Mouse (Mus musculus) bone marrow macrophage, adult 2 months (primary cell): ENCODE results near the gene Wdr20. TPM values are rescaled to one million over a fixed set of nuclear protein-coding genes. Genes with fewer than 3 reads are reported as not detected.

Experiments
- H3K27ac ChIP-seq: 2 replicates; pipeline ENCODE4 v1.5.1; 2012; ENCODE audit warnings: low read depth, low read length; ENCODE audit not compliant: insufficient read depth
- H3K4me1 ChIP-seq: 2 replicates; pipeline ENCODE4 v1.6.1; 2012; ENCODE audit warnings: low read length; ENCODE audit not compliant: control insufficient read depth, insufficient read depth
- H3K4me3 ChIP-seq: 2 replicates; pipeline ENCODE4 v1.5.1; 2012; ENCODE audit warnings: mild to moderate bottlenecking, low read length, moderate library complexity; ENCODE audit not compliant: insufficient read depth
- CTCF ChIP-seq: IDR thresholded peaks from 2 replicates; pipeline ENCODE4 v1.5.1; 2012; ENCODE audit warnings: low read depth, mild to moderate bottlenecking, low read length, moderate library complexity
- POLR2A ChIP-seq: IDR thresholded peaks from 2 replicates; pipeline ENCODE4 v1.6.1; 2012; ENCODE audit warnings: mild to moderate bottlenecking, low read depth, low read length, borderline replicate concordance
- polyA plus RNA-seq: library from polyadenylated mRNA; stranded (reverse); fragments of >200 nt; gene quantifications from 2 replicates; pipeline ENCODE4 v1.2.4, GENCODE M21; 2012; ENCODE audit not compliant: missing spikeins, insufficient read depth, insufficient read length

Wdr20 gene
- polyA plus RNA-seq, 1 experiment, result 33.7 TPM

DNA sequence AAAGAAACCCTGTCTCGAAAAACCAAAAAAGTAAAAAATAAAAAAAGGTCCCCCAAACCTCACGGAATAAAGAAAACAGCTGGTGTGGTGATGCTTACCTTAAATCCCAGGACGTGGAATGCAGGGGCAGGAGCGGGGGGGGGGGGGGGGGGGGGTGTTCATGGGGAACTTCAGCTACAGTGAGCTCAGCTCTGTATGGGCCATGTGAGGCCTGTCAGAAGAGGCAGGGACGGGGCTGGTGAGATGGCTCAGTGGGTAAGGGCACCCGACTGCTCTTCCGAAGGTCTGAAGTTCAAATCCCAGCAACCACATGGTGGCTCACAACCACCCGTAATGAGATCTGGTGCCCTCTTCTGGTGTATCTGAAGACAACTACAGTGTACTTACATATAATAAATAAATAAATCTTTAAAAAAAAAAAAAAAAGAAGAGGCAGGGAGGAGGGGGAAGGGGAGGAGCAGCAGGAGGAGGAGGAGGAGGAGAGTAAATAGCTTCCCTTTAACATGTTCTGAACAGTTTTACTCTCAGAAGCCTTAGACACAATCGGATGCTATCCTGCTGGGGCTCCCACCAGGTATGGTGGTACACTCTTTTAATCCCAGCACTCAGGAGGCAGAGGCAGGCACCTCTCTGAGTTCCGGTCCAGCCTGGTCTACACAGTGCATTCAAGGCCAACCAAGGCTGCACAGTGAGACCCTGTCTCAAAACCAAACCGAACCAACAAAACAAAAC, 92.7 kb downstream of the Wdr20 start:
- TF ChIP-seq POLR2A (no peak), CTCF (no peak)
- Histone ChIP-seq H3K4me1 (no peaks in the 10 kb centered on the region), H3K27ac (no peak overlapping the region), H3K4me3 (no peak overlapping the region)

DNA sequence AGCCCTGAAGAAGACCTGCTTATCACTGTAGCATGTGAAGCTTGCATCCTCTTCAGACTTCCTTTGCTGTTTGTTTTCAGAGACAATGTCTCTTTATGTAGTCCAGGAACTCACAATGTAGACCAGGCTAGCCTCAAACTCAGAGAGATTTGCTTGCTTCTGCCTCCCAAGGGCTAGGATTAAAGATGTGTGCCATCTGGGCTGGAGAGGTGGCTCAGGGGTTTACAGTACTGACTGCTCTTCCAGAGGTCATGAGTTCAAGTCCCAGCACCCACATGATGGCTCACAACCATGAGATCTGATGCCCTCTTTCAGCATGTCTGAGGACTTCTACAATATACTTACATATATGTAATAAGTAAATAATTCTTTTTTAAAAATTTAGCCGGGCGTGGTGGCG, 97.4 kb downstream of the Wdr20 start:
- no peak overlapping the region for H3K27ac ChIP-seq
- H3K4me1 ChIP-seq, result peaks cover 7% of the 10 kb centered on the region
- TF ChIP-seq CTCF, result no peak
- TF ChIP-seq POLR2A, result no peak
- no peak overlapping the region for H3K4me3 ChIP-seq

DNA sequence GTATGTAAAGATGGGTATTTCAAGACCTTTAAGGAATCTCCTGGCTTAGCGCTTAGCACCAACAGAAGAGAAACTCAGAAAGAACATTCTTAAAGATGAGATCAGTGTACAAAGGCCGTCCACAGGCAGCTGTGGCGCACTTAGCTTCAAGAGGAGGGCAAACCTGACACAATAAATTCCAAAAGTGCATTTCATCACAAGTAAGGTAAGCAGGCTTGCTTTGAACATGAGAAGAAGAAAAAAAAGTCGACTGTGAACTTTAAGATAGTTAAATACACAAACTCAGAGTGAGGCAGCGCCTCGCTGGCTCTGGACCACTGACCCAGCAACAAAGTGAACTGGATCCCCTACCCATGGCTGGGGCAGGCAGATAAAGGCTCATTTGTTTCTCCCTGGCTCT, 99.0 kb downstream of the Wdr20 start:
- Histone ChIP-seq H3K4me1 (peaks cover 11% of the 10 kb centered on the region), H3K27ac (no peak overlapping the region), H3K4me3 (no peak overlapping the region)
- TF ChIP-seq CTCF, result no peak
- no peak for TF ChIP-seq POLR2A

DNA sequence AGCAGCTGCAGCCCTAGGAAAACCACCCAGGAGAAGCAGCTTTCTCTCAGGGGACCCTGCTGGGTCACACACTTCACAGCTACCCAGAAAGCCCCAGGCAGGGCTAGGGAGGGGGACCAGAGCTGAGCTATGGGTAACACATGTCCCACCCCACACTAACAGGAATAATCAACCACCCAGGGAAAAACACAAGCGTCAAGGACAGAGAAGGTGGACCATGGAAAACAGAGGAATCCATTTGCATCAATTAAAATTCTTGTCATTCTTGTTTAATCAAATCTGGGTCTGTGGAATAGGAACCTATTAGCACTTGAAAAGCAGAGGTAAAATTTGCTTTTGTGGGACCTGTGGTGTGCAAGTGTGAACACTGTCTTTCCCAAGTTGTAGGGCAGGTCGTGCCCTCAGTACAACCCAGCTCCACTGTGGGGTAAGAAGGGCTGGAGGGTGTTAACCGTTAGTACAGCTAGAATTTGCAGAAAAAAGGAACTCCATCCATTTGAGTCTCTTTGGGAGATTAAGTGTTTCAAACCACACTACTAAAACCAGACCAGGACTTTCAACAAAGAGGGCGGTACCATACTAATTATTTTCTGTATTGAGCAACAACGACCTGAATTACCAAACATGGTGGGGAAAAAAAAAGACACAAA, 99.6 kb downstream of the Wdr20 start:
- Histone ChIP-seq H3K4me3 (no peak overlapping the region), H3K27ac (no peak overlapping the region), H3K4me1 (peaks cover 14% of the 10 kb centered on the region)
- TF ChIP-seq CTCF (no peak), POLR2A (no peak)

DNA sequence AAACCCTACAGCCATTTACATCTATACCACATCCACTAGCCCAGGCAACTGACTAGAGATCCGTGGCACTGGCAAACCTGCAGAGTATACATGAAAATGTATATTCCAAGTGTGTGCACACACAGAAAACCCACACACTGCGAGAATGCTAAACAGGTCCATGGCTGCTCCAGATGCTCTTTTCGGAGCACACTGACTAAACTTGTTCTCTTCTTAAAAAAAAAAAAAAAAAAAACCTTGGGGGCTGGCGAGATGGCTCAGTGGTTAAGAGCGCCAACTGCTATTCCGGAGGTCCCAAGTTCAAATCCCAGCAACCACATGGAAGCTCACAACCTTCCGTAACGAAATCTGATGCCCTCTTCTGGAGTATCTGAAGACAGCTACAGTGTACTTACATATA, 100.1 kb downstream of the Wdr20 start:
- no peak overlapping the region for H3K4me3 ChIP-seq
- no peak for TF ChIP-seq CTCF
- TF ChIP-seq POLR2A, result no peak
- peaks cover 19% of the 10 kb centered on the region for H3K4me1 ChIP-seq
- no peak overlapping the region for H3K27ac ChIP-seq

DNA sequence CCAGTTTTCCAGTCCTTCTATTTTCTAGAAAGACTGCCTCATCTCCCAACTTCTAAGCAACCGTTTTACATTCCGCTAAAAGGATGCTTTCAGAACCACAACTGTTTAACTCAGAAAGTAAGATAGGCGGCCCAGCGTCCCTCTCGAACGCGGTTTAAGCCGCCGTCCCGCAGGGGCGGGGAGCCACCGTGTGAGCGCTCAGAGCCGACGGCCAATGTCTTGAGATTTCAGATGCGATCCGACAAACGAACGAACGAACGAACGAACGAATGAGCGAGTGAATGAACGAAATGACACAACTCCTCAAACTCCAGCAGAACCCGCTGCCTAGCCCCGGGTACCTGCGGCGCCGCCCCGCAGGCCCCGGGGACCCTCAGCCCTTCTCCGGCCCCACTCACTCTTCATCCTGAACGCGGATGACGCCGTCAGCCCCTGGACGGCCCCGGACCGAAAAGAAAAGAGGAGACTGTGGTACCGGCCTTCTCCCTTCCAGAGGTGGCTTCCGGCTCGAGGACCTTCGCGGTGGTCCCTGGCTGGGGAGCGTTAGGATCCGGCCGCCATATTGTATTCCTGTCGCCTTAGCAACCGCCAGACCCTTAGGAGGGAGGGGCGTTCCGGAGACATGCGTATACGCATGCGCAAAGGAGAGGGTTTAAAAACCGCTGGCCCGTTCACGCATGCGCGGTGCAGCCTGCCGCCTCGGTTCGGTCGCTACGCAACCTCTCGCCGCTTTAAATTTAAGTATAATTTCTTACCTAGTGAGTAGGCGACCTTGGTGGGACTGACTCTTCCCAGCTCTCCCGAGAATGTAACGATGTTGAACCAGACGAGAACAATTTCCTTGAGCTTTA, 102.8 kb downstream of the Wdr20 start, which contains the start of gene Mok:
Gene Mok (minus strand): TSS at position 592 of the 851 bp plus-strand sequence.
- TF ChIP-seq CTCF, result no peak
- TF ChIP-seq POLR2A, result no peak
- H3K27ac ChIP-seq, result peak within 1 kb of the TSS; percentile 42; the same call in 1 of the 2 replicates
- H3K4me1 ChIP-seq, result peaks cover 25% of the 10 kb centered on the region
- peak within 1 kb of the TSS; percentile 73 for H3K4me3 ChIP-seq

DNA sequence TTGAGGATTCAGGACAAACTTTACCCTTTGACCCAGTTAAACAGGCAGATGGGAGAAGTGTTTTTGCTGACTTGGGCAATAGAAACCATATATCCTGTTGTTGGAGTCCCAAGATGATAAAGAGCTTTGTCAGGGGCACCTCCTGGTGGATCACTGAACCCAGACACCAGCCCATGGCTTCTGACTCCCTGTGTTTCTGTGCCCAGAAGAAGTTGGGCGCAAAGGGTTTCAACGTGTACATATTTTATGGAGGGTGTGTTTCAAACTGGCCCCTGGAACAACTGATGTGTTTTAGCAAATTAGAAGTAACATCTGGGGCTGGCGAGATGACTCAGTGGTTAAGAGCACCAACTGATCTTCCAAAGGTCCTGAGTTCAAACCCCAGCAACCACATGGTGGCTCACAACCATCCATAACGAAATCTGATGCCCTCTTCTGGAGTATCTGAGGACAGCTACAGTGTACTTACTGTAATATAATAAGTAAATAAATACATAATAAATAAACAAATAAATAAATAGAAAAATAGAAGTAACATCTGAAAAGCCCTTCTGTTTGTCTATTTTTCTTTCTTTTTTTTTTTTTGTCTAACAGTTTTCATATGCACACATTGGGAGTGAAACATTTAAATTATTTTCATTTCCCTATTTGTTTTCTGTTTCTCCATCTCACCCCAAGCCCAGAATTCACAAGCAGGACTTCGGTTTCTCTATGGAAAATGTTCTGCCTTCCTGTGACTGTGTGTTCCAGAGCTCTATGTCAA, 104.2 kb downstream of the Wdr20 start:
- Histone ChIP-seq H3K4me3 (no peak overlapping the region), H3K4me1 (peaks cover 30% of the 10 kb centered on the region), H3K27ac (peak overlapping the region; percentile 82)
- no peak for TF ChIP-seq CTCF
- TF ChIP-seq POLR2A, result no peak

DNA sequence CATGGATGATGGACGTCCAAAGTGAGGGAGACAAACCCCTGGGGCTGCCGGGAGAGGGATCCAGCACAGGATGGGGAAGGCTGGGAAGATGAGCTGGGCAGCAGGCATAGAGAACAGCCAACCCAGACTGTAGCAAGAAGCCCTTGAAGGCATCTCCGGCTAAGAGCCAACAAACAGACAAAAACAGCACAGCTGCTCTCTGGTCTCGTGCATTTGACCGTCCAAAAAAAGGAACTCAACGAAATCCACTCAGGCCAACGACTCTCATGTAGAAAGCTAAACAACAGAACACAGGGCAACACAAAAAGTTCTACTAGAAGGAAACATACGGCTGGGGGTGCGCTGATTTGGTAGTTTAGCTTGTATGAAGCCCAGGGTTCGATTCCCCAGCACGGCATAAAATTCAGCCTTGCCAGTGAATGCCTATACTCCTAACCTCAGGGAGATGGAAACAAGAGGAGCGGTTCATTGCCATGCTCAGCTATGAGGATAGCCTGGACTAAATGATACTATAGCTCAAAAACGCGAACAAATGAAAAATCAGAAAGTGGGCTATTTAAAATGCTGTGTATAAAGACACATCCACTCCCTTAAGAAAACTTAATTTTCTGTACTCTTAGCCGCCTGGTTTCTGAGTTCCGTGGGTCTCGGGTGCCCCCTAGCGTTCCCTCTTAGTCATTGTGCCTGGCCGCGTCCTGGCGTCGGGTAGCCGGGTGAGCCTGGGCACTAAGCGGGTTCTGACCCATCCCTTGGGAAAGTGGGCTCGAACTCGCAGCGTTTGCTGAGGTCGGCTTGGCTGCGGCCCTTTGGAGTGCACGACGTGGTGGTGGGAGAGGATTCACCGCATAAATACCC, 105.7 kb downstream of the Wdr20 start:
- H3K27ac ChIP-seq, result peak overlapping the region; percentile 88
- peak overlapping the region; percentile 74 for H3K4me3 ChIP-seq
- TF ChIP-seq CTCF (peak; percentile 85), POLR2A (no peak)
- H3K4me1 ChIP-seq, result peaks cover 24% of the 10 kb centered on the region
